Mouse (Mus musculus): ENCODE data around the gene Uck2.

Uck2 gene

DNA sequence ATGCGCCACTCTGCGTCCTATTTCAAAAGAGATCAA, at the start of gene Uck2:
TSS of gene Uck2 (minus strand) at position 1 of the 36 bp plus-strand sequence.
- no peak for DNase-seq

DNA sequence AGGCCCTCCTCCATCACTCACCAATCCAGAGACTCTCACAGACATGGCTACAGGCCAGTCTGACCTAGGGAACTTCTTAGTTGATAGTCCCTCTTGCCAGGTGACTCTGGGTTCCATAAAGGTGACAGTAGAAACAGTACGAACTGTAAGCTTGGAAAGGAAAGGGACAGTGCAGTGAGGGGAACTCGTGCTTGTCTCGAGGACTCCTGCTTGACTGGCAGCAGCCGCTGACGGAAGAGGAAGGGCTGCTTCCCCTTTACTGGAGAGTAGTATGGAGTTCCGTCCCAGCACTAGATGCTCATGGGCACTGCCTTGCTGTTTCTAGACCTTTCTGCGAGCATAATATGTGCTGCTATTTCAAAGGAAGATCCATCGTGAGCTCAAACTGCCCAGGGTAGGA, 46.0 kb upstream of the Uck2 start:
- no peak for DNase-seq

DNA sequence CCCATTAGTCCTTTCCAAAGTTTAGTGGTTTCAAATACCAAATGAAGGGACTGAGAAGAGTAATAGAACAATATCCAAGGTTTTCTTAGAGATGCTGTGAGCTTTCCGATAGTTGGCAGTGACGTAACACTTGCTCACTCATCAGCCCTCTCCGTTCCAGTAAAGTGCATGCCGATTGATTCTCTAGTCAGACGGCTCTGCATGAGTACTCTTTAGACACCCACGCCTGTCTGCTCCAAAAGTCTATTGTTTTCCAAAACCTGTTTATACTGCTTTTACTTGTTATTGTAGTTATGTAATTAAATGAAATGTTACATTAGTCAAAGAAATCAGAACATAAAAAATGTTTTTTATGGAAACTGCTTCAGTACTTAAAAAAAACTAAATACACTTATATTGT, 43.7 kb upstream of the Uck2 start:
- no peak for DNase-seq

DNA sequence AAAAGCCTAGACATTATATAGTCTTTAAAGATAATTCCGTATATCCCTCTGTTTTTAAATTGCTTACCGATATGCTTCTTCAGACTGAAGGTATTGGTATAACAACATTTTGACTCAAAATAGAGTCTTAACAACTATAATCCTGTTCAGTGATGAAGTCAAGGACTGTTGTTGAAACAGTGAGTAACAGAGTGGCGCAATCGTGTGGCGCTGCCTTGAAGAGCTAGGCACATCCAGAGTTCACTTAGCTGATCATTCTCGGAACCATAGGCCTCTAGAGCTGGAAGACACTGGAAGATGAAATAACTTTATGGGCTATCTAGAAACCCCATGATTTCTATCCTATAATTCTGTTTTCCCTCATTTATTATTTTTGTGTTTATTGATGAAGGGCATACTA, 36.6 kb upstream of the Uck2 start:
- no peak for DNase-seq

DNA sequence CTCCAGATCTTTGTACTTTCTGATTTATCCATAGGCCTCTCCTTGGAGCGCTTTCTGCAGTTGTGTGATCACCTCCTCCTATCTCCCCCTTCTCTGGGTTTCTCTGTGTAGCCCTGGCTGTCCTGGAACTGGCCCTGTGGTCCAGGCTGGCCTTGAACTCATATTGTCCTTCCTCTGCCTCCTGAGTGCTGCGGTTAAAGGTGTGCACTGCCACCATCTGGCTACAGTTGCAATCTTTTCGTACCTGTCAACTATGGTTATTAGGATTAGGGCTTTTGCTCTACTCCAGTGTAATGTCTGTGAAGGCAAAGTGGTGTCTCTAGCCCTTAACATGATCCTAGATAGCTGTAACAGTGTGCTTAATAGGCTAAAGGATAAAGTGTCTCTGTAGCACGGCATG, 28.1 kb upstream of the Uck2 start:
- no peak for DNase-seq

DNA sequence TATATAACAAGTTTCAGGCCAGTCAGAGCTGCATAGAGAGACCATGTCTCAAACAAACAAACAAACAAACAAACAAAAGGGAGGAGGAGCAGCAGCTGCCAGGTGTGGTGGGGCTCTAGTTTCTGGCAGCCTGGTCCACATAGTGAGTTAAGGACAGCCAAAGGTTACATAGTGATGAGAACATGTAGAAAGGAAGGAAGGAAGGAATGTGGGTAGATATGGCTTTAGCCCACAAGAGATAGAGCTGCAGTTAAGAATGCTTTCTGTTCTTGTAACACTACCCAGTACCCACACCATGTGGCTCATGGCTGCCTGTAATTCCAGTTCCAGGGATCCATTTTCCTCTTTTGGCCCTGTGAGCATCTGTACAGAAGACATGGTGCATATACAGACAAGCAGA, 27.2 kb upstream of the Uck2 start:
- DNase-seq, result no peak

DNA sequence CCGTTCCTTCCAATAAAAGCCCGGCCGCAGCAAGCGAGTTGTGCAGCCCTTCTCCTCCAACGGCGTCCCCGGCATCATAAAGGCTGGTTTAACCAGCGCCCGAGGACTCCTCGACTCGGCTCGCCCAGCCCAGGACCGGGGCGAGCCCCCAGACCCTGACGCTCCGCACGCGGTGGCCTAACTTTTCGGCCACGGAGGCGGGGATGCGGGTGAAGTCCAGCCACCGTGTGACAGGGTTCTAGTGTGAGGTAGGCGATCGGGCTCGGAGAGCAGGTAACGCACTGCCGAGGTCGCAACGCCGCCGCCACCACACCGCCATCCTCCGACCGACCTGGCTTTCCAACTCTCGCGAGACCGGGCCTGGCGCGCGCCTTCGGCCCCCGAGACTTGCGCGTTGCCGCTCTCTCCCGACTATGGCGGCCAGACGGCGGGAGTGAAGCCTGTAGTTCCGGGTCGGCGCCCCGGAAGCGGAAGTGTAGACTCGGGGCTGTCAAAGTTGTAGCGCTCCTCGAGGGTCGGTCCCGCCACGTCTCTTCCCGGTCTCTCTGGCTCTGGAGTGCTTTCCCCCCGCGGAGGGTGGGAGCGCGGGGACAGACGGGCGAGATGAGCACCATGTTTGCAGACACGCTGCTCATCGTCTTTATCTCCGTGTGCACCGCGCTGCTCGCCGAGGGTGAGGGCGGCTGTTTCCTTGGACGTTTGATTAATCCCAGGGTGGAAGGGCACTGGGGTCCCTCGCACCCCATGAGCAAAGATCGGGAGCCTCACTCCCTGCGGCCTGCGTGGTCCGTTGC, 23.3 kb upstream of the Uck2 start, which contains the start of gene Tmco1:
TSS of gene Tmco1 (plus strand) at position 118 of the 794 bp plus-strand sequence.
- peak; percentile 98 to 99 for DNase-seq

DNA sequence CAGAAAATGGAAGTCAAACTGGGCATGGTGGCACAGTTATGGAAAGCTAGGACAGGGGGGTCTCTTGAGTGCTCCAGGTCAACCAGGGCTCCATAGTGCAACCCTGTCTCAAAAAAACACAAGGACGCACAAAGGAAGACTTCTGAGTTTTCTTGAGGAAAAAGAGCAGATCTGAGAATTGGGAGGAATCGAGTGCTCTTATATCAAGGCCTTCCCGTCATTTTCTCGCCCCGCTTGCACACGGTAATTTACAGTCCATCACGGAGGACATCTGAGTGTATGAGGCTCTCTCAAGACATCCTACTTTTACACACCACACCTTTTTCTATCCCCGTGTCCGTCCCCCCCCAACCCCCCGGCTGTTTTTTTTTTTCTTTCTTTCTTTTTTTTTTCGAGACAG, 22.6 kb upstream of the Uck2 start:
- DNase-seq, result peak in 1 of 2 experiments; percentile 12

DNA sequence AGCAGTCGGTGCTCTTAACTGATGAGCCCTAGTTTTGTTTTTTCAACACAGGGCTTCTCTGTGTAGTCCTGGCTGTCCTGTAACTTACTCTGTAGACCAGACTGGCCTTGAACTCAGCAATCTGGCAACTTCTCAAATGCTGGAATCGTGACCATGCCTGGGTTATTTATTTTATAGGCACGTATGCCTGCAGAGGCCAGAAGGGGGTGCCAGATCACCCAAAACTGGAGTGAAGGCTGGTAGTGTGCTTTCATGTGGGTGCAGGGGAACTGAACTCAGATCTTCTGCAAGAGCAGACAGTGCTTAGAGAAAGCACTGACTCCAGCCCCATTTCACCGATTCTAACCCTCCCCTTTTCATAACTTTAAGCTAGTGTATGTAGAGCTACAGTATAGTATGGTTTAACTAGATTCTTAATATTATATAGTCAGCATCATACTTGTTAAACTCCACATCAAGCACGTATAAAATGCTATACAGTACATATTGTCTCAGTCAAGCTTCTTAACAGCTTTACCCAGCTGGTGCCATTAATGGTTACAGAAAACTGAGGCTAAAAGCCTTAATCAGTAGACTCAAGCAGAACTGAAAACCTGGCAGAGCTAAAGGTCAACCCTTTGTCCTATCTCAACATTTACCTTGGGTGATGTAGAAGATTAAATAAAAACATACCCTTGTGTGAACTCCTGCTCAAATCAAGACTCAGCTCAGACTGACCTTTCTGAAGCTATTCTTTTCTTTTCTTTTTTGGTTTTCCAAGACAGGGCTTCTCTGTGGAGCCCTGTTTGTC, 21.5 kb upstream of the Uck2 start:
- peak; percentile 43 to 45 for DNase-seq

DNA sequence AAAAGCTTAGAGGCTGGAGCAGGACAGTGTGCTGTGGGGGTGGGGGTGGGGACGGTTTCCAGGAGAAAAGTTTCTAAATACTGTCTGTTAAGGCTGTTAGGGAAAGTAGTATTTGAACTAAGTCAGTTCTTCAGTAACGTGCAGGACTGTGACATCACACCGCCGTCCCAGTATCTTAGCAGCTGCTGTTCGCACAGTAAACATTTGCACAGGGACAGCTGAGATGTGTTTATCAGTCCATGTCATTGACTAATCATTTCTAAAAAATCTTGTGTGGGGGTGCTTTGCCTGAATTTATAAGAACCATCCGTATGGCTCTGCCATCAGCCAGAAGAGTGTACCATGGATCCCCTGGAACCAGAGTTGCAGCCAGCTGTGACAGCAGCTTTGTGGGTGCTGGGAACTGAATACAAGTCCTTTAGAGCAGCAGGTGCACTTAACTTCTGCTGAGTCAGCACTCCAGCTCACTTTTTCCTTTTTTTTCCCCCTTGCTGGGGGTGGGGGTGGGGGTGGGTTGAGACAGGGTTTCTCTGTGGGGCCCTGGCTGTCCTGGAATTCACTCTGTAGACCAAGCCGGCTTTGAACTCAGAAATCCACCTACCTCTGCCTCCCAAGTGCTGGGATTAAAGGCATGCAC, 20.5 kb upstream of the Uck2 start:
- no peak for DNase-seq

DNA sequence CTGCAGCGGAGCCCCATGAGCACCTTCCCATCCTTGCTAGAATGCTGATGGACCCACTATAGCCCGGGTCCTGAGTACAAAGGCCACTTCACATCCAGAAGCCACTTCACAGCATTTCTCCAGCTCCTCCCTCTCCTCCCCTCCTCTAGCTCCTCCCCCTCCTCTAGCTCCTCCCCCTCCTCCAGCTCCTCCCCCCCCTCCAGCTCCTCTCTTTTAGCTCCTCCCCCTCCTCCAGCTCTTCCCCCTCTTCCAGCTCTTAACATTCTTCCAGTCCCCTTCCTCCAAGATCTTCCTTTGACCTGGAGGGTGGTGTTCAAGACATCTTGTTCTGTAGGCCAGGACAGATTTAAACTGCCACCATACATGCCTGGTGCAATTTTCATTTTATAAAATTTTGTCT, 15.0 kb upstream of the Uck2 start:
- no peak for DNase-seq

DNA sequence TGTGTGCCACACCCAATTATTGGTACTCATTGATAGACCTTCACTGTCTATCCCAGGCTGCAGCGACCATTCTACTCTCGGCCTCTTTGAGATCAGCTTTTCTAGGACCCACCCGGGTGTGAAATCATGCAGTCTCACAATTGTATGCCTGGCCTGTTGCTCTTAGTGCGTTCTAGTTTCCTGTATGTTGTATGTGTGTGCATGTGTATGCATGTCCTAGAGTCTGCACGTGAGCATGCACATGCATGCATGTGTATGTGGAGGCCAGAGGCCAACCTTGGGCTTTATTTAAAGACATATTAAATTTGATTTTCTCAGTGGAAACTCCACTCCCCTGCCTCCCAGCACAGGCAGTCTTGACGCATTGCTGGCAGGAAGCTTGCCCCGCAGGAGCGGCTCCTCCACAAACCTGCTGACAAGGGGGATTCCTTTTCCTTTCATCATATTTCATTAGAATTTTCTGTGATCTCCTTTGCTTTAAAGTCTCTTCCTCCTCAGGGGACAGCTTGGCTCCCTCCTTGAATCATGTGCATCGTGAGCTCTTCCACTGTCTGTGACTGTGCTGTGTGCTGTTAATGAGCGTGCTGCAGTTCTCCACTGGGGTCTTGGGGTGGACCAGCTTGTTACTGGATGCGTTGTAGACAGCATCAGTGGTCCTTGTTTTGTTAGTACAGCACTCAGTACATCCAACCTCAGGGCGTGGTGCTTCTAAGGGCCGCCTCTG, 10.7 kb upstream of the Uck2 start:
- no peak for DNase-seq

DNA sequence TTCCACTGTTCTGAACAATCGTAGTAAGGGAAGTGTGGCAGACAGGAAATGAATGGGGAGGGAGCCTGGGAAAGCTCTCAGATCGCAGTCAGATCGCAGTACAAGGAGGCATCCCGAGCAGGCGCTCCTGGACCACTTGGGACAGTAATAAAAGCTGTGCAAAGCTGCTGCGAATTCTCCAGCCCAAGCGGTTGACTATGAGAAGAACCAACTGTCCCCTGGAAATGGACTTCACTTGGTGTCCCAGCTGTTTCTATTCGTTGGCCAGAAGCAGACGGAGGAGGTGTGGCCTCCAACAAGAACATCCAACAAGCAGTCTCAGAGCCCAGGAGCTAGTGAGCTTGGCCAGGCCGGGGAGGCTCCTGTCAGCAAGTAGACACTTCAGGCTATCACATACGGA, 7.3 kb upstream of the Uck2 start:
- no peak for DNase-seq

DNA sequence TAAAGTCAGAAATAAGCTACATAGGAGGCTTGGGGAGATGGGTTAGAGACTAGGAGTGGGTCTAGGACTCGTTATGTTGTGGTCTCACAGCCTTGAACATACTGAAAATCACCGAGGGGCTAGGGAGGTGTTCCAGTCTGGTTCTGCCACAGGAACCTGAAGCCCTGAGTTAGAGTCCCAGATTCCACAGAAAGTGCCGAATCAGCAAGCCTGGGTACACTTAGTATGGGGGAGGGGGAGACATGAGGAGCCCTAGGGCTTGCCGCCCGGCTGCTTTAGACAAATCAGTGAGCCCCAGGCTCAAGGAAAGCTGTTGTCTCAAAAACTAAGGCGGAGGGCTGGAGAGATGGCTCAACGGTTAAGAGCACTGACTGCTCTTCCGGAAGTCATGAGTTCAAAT, 6.5 kb upstream of the Uck2 start:
- DNase-seq, result no peak

DNA sequence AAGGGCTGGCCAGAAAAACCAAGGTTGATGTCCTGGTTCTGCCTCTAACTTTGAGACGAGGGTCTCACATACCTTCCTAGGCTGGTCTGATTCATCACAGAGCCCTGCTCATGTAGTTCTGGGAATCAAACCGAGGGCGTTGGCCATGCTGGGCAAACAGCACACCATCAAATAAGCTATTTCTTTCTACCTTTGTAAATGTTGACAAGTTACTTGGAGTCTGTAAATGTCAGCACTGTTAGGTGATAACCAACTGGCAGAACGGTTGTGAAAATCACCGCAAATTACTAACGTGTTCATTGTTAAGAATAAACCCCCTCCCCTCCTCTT, 5.1 kb upstream of the Uck2 start:
- DNase-seq, result no peak

DNA sequence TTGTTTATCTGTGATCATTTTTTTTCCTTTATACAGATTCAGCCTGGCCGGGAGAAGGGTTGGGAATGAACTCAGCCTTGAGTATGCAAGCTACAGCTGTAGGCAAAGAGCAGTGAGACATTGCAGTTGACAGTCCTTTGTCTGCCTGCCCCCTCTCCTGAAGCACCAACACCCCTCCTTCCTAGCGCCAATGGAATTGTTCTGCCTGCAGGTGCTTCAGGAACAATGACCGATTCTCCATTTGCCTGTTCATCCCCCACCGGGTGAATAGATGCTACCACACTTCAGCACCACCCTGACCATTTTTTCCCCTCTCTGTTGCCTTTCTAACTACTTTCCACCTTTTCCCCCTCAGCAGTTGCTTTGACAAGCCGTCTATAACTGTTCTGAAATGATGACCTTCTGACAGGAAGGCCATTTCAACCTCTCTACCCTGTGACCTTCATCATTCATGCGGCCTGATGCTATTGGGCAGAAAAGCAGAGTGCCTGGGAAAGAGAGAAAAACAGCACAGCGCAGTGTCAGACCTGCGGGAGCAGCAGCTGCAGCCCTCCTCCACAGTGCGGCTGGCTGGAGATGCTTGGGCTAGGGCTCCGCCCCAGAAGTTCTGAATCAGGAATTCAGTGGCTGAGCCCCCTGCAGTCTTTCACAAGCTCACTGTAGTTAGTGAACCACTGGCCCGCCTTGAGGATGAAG, 4.6 kb upstream of the Uck2 start:
- DNase-seq, result no peak

DNA sequence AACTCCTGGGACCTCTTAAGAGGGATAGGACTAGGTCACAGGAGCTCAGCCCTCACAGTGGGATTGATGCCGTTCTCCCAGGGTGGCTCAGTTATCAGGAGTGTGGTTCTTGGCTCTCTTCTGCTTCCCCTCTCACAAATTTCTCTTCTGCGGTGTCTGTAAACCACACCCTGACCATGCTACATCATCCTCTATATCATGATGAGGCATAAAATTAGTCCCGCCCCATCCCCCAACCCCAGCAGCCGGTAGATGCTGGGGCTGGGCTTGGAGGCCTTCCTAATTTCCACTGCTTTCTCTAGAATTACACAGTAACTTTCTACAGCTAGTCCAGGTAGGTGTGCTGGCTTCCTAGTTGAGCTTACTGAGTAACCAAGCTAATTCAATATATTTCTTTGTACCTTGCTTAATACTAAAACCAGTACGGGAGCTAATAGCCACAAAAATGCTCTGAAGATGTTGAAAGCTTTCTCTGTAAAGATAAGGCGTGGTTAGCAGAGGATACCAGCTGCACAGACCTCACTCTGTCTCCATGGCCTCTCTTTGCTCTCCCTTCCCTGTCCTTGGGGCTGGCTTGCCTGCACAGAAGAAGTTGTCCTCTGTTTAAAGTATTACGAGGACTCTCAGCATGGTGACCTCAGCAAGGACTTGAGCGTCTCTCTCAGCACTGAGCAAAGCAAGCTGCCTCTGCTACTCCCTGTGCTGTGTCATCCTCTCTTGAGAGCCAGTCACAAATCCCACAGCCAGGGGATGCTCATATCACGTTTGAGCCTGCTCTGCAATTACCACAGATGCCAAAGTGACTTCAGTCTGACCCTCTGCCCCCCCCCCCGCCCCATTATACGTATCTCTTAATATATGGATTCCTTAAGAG, 3.8 kb upstream of the Uck2 start:
- no peak for DNase-seq

DNA sequence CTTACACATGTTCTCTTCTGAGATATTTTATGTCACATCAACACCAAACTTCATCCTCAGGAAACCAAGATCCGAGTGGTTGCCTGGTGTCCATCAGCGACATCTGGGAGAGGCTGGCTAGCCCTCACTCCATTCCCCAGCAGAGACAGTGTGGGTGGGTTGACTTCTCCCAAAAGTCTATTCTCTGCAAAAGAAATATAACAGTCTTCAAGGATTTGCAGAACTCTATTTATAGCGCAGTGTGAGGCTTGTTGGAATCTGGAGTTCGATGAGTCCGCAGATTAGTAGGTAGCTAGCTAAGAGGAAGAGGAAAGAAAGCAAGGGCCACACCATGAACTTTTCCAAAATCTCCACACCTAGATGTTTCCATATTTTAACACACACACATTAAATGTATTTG, 2.0 kb upstream of the Uck2 start:
- no peak for DNase-seq

DNA sequence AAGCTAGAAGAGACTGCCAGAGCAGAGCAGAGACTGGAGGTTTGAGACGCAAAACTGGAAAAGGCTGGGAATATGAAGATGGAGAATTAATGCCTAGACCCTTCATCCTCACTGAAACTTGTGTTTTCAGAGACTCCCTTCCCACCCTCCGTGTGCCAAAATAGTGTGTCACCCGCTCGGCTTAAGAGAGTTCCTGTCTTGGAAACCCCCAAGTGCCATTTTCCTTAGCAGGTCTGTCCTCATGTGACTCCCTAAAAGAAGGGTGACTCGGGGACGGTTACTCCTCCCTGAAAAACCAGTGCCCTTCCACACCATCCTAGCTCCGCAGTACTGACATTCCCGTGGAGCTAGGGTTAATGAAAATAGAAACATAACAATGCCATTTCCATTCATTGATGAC, 236 bp upstream of the Uck2 start:
- DNase-seq, result peak in 1 of 2 experiments; percentile 36

DNA sequence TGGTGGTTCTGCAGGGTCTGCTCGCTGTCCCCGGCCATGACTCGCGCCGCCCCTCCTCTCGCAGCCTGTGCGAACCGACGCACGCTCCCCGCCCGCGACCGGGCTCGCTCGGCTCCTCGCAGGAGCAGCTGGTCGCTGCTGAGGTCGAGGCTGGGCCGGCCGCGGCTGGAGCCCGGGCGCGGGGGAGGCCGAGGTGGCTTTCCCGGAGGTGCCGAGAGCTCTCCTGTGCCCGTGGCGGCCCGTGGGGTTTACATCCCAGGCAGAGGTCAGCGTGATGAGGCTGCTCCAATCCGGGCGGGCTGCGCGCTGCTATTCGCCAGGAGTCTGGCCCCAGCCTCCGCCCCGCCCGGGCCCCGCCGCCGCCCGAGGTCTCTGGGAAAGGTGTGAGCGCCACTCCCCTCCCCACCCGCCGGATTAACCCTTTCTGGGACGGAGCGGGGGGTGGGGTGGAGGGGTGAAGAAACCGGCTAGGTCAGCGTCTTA, 242 bp downstream of the Uck2 start:
- DNase-seq, result peak; percentile 92 to 96

DNA sequence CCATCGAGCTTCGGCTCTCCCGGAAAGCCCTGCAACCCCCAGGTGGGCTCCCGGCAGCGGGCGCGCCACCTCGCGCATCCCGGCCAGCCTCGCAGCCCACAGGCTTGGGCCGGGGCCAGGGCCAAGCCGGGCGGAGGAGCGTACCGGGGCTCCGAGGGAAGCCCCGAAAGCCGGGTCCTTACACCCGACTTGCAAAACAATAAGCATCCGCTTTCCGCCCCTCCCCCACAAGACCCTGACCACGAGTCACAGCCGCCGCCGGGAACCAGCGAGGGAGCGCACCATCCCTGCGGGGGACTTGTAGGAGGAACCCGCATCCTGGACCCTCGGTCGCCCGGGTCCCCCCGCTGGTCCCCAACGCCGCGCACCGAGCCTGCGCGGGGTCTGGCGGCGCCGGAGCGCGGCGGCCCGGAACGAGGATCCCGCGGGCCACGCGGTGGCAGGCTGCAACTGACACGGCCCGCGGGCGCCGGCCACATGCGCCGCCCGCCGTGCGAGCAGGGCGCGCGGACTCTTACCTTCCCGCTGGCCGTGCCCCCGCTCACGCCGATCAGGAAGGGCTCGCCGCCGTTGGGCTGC, 773 bp downstream of the Uck2 start:
- peak; percentile 55 to 64 for DNase-seq
